Mouse (Mus musculus): ENCODE data around the gene Mymx.
"Not testable (repeated sequence)": the region's sequence is repeated elsewhere in the genome, so short reads cannot be mapped to it uniquely, and the experiment has no call there.

The Mymx gene

DNA sequence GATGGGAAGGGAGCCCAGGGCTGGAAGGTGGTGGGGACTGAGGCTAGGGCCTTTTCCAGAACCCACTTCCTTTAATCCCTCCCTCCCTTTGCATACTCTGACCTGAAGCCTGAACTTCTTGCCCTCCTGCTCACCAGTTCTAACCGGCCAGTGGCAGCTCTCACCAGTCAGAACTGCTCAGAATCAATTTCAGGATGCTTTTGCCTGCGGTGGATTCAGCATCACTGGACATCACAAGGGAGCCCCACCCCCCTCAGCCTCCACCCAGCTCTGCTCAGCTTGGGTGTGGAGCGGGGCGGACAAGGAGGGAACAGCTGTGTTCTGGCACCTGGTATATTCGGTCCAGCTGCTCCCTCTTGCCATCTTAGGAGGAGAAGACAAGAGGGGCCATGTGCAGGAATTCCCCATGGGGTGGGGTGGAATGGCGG lies at the start of gene Mymx:
Gene Mymx, minus strand, starts transcription at position 226 of the 428 bp plus-strand sequence.
- no peak for DNase-seq (ENCODE audit: low read depth)

DNA sequence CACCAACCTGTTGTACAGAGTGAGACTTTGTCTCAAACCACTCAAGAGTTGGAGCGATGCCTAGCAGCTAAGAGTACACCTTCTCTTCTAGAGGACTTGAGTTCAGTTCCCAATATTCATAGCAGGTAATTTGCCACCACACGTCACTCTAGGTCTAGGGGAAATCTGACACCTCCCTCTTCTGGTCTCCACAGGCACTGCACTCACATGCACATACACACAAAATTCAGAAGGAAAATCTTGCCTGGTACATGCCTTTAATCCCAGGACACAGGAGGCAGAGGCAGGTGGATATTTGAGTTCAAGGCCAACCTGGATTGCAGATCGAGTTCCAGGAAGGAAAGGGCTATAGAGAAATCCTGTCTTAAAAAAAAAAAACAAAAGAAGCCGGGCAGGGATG lies 42.3 kb upstream of the Mymx start:
- no peak for DNase-seq (ENCODE audit: low read depth)

DNA sequence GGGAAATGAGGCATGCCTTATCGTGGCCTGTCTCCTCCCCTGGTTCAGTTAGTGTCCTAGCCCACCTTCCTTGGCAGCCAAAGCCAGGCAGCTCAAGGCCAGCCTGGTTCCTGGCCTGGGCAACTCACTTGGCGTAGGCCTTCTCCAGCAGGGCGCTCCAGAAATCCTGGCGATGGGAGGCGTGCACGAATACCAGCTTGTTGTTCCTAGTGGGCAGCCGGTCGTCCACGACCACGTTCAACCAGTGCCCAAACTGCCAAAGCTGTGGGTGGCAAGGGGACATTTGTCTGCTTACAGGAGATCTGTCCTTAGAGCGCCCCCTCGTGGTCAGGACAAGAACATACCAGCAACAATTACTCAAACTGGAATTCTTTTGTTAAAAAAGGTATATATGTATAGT lies 40.8 kb upstream of the Mymx start:
- DNase-seq (ENCODE audit: low read depth): peak; percentile 78

DNA sequence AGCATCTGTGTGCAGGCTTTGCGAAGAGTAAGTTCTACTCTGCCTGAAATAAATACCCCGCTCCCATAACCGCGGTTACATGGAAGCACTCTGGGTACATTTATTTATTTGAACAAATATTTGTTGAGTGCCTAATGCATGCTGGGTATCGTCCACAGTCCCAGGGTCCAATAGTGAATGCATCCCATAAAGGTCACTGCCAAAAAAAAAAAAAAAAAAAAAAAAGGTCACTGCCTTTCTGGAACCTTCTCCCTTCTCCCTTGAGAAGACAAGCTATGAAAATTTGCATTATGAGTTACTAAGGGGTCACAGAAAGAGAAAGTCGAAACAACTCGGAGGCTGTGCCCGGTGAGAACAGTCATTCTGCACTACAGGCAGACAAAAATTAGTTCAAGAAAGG lies 40.1 kb upstream of the Mymx start:
- DNase-seq (ENCODE audit: low read depth): no peak

DNA sequence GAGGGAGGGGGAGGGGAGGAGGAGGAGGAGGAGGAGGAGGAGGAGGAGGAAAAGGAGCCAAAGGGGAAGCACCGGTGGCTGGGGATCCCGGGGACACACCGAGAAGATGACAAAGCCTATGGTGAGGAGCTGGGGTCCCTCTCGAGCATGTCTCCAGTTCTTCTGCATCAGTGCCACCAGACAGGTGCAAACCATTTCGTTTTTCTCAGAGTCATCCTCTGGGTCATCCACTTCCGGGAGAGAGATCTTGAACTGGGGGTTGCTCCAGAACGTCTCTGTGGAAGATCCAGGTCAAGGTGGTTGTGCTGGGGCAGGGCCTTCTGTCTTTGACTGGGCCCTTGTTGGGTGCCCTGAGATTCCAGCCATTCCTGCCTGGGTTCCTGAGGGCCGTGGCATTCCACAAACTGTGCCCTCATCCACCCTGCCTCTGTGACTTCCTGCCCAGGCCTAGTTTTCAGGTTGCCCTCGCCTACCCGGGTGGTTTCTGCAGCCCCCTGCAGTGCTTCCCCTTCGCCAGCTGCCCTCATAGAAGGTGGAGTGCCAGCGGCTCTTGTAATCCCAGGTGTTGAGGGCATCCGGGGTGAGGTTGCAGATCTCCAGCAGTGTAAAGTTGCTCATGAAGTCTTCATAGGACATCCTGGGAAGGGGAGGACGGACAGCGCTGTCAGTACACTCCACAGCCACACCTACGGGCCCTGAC lies 36.8 kb upstream of the Mymx start:
- no peak for DNase-seq (ENCODE audit: low read depth)

DNA sequence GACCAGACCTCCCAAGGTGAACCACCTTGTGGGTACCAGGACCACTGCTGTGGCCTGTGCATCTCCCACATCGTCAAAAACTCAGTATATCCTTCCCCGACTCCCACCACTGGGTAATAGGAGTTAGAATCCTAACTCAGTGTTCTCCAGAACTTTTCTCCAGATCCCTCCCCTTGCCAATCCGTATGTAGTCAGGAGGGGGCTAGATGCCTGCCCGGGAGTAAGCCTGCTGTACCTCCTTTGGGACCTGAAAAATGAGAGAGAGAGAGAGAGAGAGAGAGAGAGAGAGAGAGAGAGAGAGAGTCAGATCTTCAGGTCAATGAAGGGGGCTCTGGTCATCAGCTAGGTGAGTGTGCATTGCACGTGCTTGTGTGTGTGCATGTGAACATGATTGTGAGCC lies 32.1 kb upstream of the Mymx start:
- DNase-seq (ENCODE audit: low read depth): no peak

DNA sequence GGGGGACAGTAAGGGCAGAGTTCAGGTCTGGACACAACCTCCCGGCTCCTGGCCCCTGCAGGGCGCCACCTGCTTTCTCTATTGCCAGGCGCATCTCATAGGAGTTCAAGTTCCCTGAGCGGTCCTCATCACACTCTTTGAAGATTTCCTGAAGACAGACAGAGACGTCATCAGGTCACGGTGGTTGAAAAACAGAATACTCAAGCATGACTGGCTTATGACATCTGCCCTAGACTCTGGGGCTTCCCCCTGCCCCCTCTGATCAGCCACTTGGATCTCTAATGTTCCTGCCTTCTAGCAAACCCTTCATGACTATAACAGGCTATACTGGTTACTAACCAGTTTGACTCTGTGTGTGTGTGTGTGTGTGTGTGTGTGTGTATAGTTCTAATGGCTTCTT lies 30.0 kb upstream of the Mymx start:
- DNase-seq (ENCODE audit: low read depth): peak; percentile 41

DNA sequence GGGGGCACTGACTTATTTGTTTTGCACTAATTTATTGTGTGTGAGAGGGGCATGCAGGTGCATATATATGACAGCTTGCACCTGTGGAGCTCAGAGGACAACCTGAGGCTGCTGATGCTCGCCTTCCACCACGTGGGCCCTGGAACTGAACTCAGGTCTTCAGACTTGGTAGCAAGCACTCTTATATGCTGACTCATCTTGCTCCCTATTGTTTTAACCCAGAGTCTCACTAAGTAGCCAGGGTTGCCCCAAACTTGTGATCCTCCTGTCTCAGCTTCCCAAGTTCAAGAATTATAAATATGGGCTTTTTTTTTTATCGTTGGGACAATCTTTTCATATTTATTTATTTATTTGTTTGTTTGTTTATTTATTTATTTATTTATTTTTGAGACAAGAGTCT lies 29.1 kb upstream of the Mymx start:
- DNase-seq (ENCODE audit: low read depth): no peak

DNA sequence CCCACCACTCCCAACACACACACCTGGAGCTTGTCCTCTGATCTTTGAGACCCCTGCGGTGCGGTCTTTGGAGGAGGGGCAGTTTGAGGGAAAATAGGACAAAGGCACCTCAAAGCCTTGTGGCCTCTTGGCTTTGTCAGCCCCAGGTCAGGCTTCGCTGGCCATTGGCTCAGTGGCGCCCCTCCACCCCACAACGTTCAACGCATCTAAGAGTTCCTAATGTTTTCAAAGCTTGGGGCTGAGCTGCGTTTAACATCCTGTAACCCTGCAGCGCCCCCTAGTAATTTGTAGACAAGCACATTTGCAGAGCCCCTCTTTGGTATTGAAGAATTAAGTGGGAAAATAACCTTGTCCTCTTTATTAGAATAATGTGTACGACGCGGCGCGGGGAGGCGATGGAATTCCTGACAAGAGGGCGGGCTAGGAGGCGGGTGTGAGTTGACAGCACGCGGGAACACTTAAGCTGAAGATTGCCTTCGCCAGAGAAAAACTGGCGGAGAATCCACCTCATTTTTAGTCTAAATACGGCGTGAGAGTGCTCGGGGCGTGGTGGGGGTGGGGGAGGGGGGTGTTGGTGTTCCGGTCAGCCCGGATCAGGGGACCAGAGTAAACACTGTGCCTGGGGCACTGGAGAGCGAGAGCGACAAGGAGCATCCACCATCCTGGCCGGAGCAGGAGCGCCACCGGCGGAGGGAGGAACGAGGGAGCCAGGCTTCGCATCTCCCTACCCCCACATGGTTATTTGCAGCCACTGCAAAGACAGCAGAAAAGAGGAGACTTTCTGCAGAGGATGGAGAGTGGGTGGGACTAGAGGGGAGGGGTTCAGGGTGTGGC lies 28.2 kb upstream of the Mymx start:
- peak; percentile 81 for DNase-seq (ENCODE audit: low read depth)

DNA sequence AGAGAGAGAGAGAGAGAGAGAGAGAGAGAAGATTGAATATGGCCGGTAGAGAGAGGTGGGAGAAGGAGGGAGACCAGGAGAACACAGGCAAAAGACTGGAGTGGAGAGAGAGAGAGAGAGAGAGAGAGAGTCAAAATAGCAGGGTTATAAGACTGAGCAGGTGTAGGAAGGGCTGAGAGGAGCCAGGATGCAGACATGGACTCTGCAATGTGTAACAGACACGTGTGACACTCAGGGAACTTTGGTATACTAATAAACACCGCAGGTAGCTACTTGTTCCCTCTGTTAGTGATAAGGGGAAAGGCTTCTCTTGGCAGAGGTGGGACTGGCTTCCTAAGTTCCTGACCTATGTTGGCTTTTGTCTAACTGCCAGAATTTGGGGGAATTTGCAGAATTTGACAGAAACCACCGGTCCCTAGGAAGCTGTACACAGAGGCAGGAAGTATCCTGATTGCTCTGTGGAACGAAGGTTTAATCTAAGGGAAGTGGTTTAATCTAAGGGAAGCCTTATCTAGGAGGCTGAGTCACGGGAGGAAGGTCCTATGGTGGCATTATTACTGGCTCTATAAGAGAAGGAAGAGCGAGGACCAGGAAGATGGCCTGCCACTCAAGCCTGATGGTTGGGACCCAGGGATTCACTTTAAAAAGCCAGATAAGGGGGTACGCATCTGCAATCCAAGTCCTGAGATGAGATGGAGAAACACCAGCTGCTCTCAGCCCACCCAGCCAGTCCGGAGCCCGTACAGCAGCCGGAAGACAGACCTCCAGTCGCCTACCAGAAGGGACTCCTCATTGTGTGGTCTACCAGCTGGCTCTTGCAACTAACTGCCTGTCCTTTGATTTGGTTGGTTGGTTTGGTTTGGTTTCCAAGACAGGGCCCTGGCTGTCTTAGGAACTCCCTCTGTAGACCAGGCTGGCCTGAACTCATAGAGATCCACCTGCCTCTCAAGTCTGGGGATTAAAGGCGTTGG lies 27.3 kb upstream of the Mymx start:
- no peak for DNase-seq (ENCODE audit: low read depth)

DNA sequence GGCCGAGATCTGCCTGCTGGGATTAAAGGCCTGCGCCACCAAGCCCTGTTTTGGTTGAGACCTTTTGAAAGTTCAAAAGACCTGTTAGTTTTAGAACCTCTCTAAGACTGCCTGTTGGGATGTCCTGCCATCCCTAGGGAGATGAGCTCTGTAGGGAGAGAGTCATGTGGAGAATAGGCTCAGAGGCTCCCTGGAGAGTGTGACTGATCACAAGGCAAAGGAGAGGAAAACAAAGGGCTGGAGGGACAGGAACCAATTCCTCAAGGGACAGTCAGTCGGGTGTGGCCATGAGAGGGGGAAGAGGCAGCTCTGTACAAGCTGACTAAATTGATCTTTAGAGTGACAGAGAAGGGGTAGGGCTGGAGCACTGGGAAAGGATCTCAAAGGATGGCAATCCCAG lies 26.3 kb upstream of the Mymx start:
- no peak for DNase-seq (ENCODE audit: low read depth)

DNA sequence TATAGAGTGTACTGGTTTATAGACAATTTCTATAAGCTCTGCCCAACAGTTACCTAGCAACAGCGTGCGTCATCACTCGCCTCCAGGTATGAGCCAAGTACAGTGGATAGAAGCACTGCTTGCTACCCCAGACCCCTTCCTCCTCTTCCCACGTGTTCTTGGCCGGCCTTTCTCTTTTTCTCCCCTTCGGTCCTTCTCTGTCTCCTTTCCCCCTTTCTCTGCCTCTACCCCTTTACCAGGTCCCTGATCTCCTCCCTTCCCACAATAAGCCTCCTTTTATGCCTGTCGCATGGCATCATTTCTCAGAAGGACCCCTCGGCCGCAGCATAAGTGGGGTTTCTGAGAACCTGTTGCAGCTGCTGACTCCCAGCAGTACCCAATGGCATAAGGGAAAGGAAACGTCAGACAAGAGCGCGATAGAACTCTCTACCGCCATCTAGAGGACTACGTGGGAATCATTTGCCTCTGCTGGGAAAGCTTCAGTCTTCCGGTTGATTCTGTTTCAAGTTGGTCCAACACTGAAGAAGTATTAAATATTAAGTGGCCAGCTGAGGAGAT lies 24.8 kb upstream of the Mymx start:
- peak; percentile 93 for DNase-seq (ENCODE audit: low read depth)

DNA sequence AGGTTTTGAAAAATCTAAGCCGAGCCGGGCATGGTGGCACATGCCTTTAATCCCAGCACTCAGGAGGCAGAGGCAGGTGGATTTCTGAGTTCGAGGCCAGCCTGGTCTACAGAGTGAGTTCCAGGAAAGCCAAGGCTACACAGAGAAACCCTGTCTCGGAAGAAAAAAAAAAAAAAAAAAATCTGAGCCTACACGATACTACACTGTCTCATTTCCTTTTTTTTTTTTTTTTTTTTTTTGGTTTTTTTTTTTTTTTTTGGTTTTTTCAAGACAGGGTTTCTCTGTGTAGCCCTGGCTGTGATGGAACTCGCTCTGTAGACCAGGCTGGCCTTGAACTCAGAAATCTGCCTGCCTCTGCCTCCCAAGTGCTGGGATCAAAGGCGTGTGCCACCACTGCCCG lies 21.5 kb upstream of the Mymx start:
- DNase-seq (ENCODE audit: low read depth): not testable (repeated sequence)

DNA sequence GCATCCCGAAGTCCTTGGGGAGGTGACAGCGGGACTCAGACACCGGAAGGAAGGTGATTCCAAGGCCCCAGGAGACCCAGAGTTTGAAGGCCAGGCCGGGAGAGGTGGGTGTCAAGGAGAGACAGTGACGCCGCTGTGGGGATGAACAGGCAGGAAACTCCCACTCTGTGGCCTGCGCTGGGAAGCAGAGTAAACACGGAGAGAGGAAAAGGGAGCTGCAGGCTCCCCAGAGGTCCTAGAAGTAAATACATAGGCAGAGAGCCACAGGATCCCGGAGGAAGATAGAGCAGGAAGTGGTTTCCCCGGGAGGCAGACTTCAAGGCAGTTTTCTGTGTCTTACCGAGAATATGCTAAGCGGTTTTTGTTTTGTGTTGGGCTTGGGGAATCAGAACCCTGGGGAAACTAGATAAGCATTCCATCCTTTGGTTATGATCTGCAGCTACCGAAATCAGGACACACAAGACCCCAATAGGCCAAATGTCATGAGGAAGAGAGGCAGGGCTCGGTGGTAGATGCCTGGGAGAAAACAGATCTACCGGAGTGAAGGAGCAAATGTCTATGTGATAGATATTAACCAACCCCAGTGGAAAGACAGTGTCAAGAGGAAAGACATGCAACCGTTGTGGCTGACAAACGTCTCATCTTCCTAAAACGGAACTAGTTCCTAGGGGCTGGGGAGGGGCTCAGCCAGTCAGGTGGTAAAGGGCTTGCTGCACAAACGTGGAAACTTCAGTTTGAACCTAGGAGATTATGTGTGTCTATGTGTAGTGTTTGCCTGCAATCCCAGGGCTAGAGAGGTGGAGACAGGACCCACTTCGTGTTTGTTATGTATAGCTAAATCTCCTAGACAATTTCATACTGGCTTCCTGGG lies 17.7 kb upstream of the Mymx start:
- DNase-seq (ENCODE audit: low read depth): peak; percentile 57

DNA sequence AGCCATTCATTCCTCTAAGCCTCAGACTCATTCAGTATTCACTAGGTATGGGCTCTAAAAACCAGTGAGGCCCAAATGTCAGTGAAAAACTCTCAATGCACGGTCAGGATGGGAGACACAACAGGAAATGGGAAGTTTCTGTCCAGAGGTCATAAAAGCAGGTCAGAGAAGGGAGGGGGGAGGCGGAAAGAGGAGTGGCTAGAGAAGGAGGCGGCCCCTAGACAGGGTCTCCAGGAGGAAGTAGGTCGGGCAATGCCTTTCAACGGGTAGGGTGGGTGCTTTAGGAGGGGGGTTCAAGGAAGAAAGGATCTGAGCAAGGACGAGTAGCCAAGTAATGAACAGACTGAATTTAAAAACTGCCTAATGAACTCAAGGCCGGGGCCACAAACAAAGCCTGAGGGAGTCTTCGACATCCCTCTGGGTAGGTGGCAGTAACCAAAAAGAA lies 17.1 kb upstream of the Mymx start:
- no peak for DNase-seq (ENCODE audit: low read depth)

DNA sequence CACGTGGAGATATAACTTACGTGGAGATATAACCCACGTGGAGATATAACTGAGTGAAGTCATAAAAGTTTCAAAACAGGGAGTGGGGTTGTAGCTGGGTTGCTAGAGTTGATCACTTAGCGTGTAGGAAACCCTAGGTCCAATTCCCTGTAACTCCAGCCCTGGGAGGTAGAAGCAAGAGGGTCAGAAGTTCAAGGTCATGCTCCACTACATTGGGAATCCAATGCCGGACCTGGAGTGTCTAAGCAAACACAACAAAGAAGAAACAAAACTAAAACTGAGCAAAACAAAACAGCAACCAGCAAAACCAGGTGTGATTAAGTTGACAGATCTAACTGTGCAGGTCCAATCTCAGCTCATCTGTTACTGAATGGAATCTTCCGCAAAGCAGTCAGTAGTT lies 15.8 kb upstream of the Mymx start:
- no peak for DNase-seq (ENCODE audit: low read depth)

DNA sequence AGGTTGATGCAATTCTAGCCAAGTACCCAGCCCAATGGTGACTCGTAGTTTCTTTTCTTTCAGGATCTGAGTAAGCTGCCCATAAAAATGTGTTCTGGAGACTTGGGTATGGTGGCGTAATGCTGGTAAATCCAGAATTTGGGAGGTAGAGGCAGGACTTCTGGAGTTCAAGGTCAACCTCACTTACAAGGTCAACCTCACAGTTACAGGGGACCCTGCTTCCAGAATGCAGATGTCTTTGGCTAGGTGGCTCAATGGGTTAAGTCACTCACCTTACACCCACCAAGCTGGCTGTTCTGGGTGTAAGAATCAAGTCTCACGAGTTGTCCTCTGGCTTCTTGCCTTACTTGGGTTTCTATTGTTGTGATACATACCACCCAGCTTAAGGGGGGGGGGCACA lies 14.8 kb upstream of the Mymx start:
- no peak for DNase-seq (ENCODE audit: low read depth)

DNA sequence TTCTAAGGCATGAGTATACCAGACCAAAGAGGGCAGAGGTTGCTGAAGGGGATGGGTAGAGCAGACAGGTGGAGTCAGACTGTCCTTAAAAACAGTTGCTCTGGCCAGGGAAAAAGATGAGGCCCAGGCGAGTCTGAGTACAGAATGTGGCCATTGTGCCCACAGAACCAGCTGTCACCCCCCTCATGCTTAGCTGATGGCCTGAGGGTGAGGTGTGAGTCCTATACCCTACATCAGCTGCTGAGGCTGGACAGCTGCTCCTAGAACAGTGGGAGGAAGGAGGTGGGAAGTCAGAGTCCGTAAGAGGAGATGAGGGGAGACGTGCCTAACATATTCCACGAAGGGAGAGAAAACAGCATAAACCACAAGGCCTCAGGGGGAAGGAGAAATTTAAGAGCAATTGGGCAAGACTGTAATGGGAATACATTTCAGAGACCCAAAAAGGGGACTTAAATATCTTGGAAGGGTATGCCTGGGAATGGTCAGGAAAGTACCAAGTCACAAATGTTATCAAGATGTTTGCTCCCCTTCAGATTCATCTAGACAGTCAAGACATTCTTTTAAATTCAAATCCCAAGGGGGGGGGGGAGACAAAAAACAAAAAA lies 14.2 kb upstream of the Mymx start:
- DNase-seq (ENCODE audit: low read depth): no peak

DNA sequence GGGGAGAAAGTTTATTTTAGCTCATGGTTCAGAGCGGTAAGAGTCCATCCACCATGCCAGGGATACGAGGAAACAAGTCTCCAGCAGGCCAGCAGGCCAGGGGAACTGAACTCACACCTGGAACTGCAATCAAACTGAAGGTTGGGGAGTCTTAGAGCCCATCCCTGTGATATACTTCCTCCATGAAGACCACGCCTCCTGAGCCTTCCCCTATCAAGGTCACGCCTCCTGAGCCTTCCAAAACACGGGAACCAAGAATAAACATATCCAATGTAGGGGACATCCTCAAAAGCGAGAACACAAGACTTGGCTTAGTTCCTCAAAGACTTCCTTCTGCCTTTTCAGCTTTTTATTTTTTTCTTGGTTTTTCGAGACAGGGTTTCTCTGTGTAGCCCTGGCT lies 11.0 kb upstream of the Mymx start:
- no peak for DNase-seq (ENCODE audit: low read depth)

DNA sequence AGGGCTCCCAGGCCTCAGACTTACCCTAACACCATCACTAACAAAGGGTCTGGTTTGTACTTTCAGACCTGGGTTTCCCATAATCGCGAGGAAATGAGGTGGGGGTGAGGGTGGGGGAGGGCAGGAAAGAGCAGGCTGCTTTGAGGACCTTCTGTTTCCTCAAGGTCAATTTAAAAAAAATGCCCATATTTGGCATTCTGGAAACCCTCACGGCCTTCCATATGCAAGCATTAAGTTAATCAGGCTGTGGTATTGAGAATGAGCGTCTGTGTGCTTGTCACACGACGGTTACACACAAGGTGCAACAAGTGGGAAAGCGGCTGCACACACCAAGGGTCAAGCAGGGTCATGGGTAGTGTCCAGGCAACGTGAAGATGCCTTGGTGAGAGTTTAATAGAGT lies 10.1 kb upstream of the Mymx start:
- no peak for DNase-seq (ENCODE audit: low read depth)

Data from naive thymus-derived CD4-positive, alpha-beta T cell, adult 2 months (primary cell).